Mouse (Mus musculus) heart, embryonic 14.5 days (tissue): ENCODE results near the gene Mcm7. TPM values are rescaled to one million over a fixed set of nuclear protein-coding genes. Genes with fewer than 3 reads are reported as not detected.
A peak's percentile ranks its signal among the peaks of the same experiment; 100 is the strongest.
"Not testable (repeated sequence)": the region's sequence is repeated elsewhere in the genome, so short reads cannot be mapped to it uniquely, and the experiment has no call there.

Experiments used
- ATAC-seq: fragments of 200-750 bp; cut with Nextera tagmentation; 2 replicates; pipeline ENCODE4 v1.8.0; 2017; ENCODE audit warnings: low read depth, moderate TSS enrichment; ENCODE audit not compliant: insufficient number of reproducible peaks, insufficient read depth, low FRiP score
- H3K27ac ChIP-seq, 2 experiments: fragments of 200-500 bp in 1 of 2; fragments of 300-500 bp in 1 of 2; sonication (generic) in 1 of 2; replicated peaks in 1 of 2; 2 replicates each; pipeline ENCODE4 v1.5.1; 2012 to 2014; ENCODE audit warnings: low read depth in 2 of 2, low read length in 2 of 2, control low read depth in 1 of 2, mild to moderate bottlenecking in 1 of 2, mixed read lengths in 1 of 2; ENCODE audit not compliant: control insufficient read depth in 1 of 2, insufficient read depth in 1 of 2
- H3K27me3 ChIP-seq: fragments of 300-500 bp; sonication (generic); 2 replicates; pipeline ENCODE4 v1.6.1; 2014; ENCODE audit warnings: mild to moderate bottlenecking, low read length, control low read depth; ENCODE audit not compliant: control insufficient read depth, insufficient read depth
- H3K36me3 ChIP-seq: fragments of 300-500 bp; sonication (generic); 2 replicates; pipeline ENCODE4 v1.6.1; 2014; ENCODE audit warnings: mild to moderate bottlenecking, control low read depth, low read length, mixed read lengths; ENCODE audit not compliant: control insufficient read depth, insufficient read depth
- H3K4me1 ChIP-seq, 2 experiments: fragments of 200-500 bp in 1 of 2; fragments of 300-500 bp in 1 of 2; sonication (generic) in 1 of 2; 2 replicates each; pipeline ENCODE4 v1.6.1; 2012 to 2014; ENCODE audit warnings: low read length in 2 of 2, control low read depth in 1 of 2, mixed read lengths in 1 of 2; ENCODE audit not compliant: control insufficient read depth in 2 of 2, insufficient read depth in 2 of 2
- H3K4me2 ChIP-seq: fragments of 300-500 bp; sonication (generic); 2 replicates; pipeline ENCODE4 v1.6.1; 2014; ENCODE audit warnings: mild to moderate bottlenecking, low read length
- H3K4me3 ChIP-seq, 2 experiments: fragments of 200-500 bp in 1 of 2; fragments of 300-500 bp in 1 of 2; sonication (generic) in 1 of 2; 2 replicates each; pipeline ENCODE4 v1.5.1; 2012 to 2014; ENCODE audit warnings: low read length in 2 of 2, mild to moderate bottlenecking in 2 of 2, control low read depth in 1 of 2, low read depth in 1 of 2, moderate library complexity in 1 of 2; ENCODE audit not compliant: control insufficient read depth in 1 of 2, insufficient read depth in 1 of 2
- H3K9ac ChIP-seq: fragments of 300-500 bp; sonication (generic); 2 replicates; pipeline ENCODE4 v1.6.1; 2014; ENCODE audit warnings: mild to moderate bottlenecking, low read length
- H3K9me3 ChIP-seq: fragments of 300-500 bp; sonication (generic); 2 replicates; pipeline ENCODE4 v1.6.1; 2016; ENCODE audit warnings: low read length, control low read depth; ENCODE audit not compliant: control insufficient read depth
- WGBS: fragments of 180-500 bp; shearing (Covaris S2); extraction: QIAGEN DNeasy Blood & Tissue Kit; methylation state at CpG from one replicate; pipeline ENCODE4 v1.1.7; 2014; 5-methylcytosine and 5-hydroxymethylcytosine counted together
- polyA plus RNA-seq: library from polyadenylated mRNA; unstranded; fragments of >200 nt; fragmentation: Nextera tagmentation; extraction: Ambion mirVana; gene quantifications from 2 replicates; pipeline ENCODE4 v1.2.1, GENCODE M21; 2014

Mcm7 gene
- 89.0 and 102 TPM in 2 replicates for polyA plus RNA-seq

DNA sequence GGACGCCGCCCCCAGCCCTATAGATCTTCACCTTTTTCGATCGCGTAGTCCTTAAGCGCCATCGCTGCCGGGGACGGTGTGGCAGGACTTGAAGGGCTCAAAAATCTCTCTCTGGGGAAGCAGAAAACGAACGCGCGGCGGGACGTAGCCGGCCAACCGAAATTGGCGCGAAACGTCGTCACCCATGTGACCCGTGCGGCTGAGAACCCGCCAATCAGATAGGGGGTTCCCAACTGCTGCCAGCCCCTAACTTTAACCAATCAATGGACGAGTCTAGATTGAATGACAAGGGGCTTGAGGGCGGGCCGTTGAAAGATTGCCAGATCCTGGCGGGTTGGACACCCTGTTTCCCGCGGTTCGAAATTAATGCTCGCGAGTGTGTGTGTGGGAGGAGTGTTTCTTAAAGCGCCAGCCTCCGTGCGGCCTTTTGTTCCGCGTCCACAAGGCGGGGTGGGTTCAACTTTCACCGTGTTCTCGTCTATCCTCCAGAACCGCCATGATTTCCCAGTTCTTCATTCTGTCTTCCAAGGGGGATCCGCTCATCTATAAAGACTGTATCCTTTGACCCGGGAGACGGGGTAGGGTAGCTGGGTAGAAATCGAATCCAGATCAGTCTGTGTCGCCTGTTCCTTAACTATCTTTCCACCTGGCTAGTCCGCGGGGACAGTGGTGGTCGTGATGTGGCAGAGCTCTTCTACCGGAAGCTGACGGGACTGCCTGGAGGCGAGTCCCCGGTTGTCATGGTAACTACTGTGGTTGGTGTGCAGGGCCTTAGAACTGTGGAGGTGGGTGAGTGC, at the start of gene Mcm7, which contains the start of gene Ap4m1:
Gene Mcm7, minus strand, starts transcription at position 728 of the 797 bp plus-strand sequence.
Gene Ap4m1, plus strand, starts transcription at position 308 of the 797 bp plus-strand sequence.
- H3K27ac ChIP-seq, result peak within 1 kb of the TSS; percentile 91 to 95
- H3K9ac ChIP-seq, result peak within 1 kb of the TSS; percentile 84
- H3K4me2 ChIP-seq, result peak within 1 kb of the TSS; percentile 94
- under 1% methylated on average over 54 of the region's 54 CpGs for WGBS
- ATAC-seq, result peak; percentile 91
- no peaks in the 10 kb centered on the region for H3K27me3 ChIP-seq
- peak within 1 kb of the TSS; percentile 63 to 75 for H3K4me3 ChIP-seq
- peaks cover 3 to 17% of the 10 kb centered on the region in 2 experiments; a peak in 3 of 4 replicates for H3K4me1 ChIP-seq
- H3K36me3 ChIP-seq, result peaks cover 62% of the 10 kb centered on the region
- H3K9me3 ChIP-seq, result no peaks in the 10 kb centered on the region

DNA sequence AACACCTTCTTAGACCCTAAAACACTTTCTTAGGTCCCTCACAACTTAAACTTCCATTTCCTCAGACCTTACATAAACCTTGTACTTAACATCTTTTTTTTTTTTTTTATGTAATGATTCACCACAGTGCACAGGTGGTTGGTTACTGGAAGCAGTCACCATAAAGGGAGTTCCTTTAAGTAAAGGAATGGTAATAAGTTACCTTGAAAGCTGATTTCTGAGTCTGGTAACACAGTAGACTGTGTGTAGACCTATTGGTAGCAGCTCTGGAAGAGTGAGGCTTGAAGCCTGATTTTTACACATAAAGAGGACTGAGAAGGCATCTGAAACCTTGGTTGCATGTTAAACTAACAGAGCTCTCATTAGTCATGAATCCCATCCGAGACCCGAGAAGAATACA, 47.6 kb upstream of the Mcm7 start:
- no peak overlapping the region for H3K4me2 ChIP-seq
- no peak overlapping the region for H3K27ac ChIP-seq
- no peaks in the 10 kb centered on the region for H3K4me1 ChIP-seq
- WGBS, result 71% methylated on average over 2 of the region's 2 CpGs
- no peak for ATAC-seq
- no peak overlapping the region for H3K4me3 ChIP-seq
- H3K36me3 ChIP-seq, result no peaks in the 10 kb centered on the region
- H3K27me3 ChIP-seq, result no peaks in the 10 kb centered on the region
- H3K9ac ChIP-seq, result no peak overlapping the region
- peaks cover 5% of the 10 kb centered on the region; the same call in 1 of the 2 replicates for H3K9me3 ChIP-seq

DNA sequence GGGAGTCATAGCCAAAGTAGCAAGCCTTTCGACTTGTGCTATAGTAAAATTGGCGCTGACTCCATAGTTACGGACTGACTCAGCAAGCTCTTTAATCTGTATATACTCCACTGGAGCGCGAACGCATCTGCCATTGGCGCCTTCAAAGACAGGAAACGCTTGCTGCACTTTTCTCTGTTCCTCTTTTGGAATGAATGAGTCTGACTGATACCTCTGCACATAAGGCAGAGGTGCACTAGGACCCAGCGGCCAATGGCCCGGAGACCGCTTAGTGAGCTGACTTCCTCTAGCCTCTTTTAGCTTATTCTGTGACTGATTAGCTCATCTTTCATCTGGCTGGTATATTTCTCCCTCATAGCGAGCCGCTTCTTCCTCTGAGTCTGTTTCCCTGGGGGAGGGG, 44.4 kb upstream of the Mcm7 start:
- H3K4me2 ChIP-seq, ATAC-seq, H3K4me1 ChIP-seq, H3K27me3 ChIP-seq, H3K9me3 ChIP-seq, H3K36me3 ChIP-seq, H3K9ac ChIP-seq, H3K27ac ChIP-seq, H3K4me3 ChIP-seq: not testable (repeated sequence)
- WGBS, result 91% methylated on average over 13 of the region's 13 CpGs

DNA sequence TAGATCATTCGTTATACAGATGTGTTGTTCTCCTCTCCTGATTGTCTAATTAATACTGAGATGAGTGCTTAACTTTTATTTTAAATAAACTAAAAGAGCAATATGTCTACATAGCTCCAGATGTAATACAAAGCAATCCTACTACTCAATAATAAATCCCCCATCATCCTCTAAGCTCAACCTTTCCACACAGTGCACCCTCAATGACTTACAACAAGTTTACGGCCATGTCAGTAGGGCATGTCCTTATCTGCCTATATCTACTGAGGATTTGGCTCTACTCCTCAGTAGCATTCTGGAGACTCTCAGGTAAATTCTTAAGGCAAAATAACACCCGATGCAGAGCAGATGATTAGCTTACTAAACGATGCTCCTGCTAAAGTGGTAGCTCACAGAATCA, 35.7 kb upstream of the Mcm7 start:
- no peak overlapping the region for H3K27ac ChIP-seq
- H3K9me3 ChIP-seq, result peaks cover 17% of the 10 kb centered on the region
- WGBS, result 73% methylated on average over 4 of the region's 4 CpGs
- no peaks in the 10 kb centered on the region for H3K4me1 ChIP-seq
- H3K27me3 ChIP-seq, result no peaks in the 10 kb centered on the region
- no peak overlapping the region for H3K9ac ChIP-seq
- no peak for ATAC-seq
- H3K4me2 ChIP-seq, result no peak overlapping the region
- H3K36me3 ChIP-seq, result no peaks in the 10 kb centered on the region
- H3K4me3 ChIP-seq, result no peak overlapping the region

DNA sequence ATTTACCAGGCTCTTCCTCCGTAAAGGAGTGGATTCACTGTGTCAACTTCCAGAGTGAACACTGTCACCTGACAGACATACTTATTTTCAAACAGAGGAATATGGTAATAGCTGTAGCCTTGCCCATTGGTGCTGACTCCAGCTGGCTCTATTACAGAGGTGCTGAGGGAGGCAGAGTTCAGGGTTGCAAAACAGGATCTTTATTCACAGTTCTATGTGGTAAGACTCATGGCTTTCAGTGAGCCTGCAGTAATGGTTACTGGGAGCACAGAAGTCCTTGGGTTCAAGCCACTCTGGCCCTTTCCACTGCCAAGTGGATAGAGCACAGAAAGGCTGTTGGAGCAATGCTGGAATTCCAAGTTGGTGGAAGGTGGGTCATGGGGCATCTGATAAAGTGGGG, 35.0 kb upstream of the Mcm7 start:
- no peak overlapping the region for H3K4me3 ChIP-seq
- no peaks in the 10 kb centered on the region for H3K36me3 ChIP-seq
- no peaks in the 10 kb centered on the region for H3K27me3 ChIP-seq
- H3K4me1 ChIP-seq, result no peaks in the 10 kb centered on the region
- no peak overlapping the region for H3K4me2 ChIP-seq
- H3K9ac ChIP-seq, result no peak overlapping the region
- ATAC-seq, result no peak
- H3K27ac ChIP-seq, result no peak overlapping the region
- peaks cover 17% of the 10 kb centered on the region for H3K9me3 ChIP-seq
- WGBS, result 82% methylated on average over 1 of the region's 1 CpGs

DNA sequence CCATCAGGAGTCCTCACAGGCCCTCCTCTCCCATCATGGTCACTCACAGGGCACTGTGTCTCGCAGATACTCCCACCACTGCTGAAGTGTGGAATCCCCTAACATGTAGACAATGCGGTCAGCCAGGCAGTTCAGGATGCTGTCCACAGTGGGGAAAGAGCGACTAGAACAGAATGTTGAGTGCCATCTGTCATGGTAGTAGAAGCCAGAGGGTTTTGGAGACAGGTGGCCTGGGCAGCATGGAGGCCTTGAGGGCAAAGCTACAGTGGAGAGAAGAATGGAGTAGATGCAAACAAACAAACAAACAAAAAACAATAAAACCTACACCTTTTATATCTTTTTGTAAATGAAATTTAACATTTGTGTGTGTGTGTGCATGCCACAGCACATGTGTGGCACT, 29.9 kb upstream of the Mcm7 start:
- Histone ChIP-seq H3K4me3 (no peak overlapping the region), H3K4me1 (no peaks in the 10 kb centered on the region), H3K36me3 (no peaks in the 10 kb centered on the region), H3K4me2 (no peak overlapping the region), H3K9me3 (peaks cover 14% of the 10 kb centered on the region), H3K27me3 (no peaks in the 10 kb centered on the region), H3K27ac (no peak overlapping the region), H3K9ac (no peak overlapping the region)
- 82% methylated on average over 3 of the region's 3 CpGs for WGBS
- no peak for ATAC-seq

DNA sequence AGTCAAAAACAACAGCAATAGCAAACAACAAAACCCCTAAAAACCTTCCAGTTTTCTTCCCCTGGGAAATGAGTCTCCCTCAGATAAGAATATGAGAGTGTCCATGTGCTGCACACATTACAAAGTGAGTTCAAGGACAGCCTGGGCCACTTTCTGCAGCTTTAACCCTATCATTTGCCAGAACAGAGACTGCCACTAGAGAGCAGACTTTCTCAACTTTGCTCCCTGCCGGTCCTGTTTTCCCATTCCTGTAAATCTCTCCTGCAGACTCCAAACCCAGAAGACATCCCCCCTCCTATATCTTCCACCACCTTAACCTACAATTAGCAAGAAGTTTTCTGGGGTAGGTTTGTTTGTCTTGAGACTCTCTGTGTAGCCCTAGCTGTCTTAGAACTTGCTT, 27.4 kb upstream of the Mcm7 start:
- Histone ChIP-seq H3K36me3 (no peaks in the 10 kb centered on the region), H3K4me2 (no peak overlapping the region), H3K4me3 (no peak overlapping the region), H3K27me3 (no peaks in the 10 kb centered on the region), H3K9me3 (peaks cover 6% of the 10 kb centered on the region; the same call in 1 of the 2 replicates), H3K27ac (no peak overlapping the region), H3K4me1 (peaks cover 2 to 3% of the 10 kb centered on the region in 2 experiments; a peak in 1 of 4 replicates), H3K9ac (no peak overlapping the region)
- 0% methylated on average over 1 of the region's 1 CpGs for WGBS
- ATAC-seq, result no peak
